Mouse (Mus musculus) urinary bladder, postnatal 36 days (tissue): ENCODE results near the gene Foxn3.

Experiments
- DNase-seq, 2 experiments: peaks; one replicate each; pipeline ENCODE4 v3.0.0; 2022; ENCODE audit warnings: low spot score in 2 of 2, mixed read lengths in 1 of 2

Foxn3 gene

GRCm38 (mm10) chr12:99332144-99332807 is 231.1 kb downstream of the Foxn3 start:
- DNase-seq = no peak

- no peak for DNase-seq
These were observed 231.9 kb downstream of the Foxn3 start for GRCm38 (mm10) chr12:99331341-99331947.

GRCm38 (mm10) chr12:99330822-99331285 is 232.5 kb downstream of the Foxn3 start:
- DNase-seq = peak in 1 of 2 experiments; percentile 43

GRCm38 (mm10) chr12:99329301-99330257 is 233.8 kb downstream of the Foxn3 start:
- no peak for DNase-seq

GRCm38 (mm10) chr12:99326157-99326556 is 237.2 kb downstream of the Foxn3 start:
- no peak for DNase-seq

GRCm38 (mm10) chr12:99321633-99322431 is 241.6 kb downstream of the Foxn3 start:
- DNase-seq = no peak

GRCm38 (mm10) chr12:99320966-99321496 is 242.4 kb downstream of the Foxn3 start:
- no peak for DNase-seq

- no peak for DNase-seq
These were observed 243.5 kb downstream of the Foxn3 start for GRCm38 (mm10) chr12:99319896-99320295.

GRCm38 (mm10) chr12:99319171-99319570 is 244.2 kb downstream of the Foxn3 start:
- DNase-seq = no peak

GRCm38 (mm10) chr12:99315931-99316330 is 247.5 kb downstream of the Foxn3 start:
- no peak for DNase-seq

GRCm38 (mm10) chr12:99314817-99315216 is 248.6 kb downstream of the Foxn3 start:
- no peak for DNase-seq

- no peak for DNase-seq
These were observed 252.1 kb downstream of the Foxn3 start for GRCm38 (mm10) chr12:99311303-99311702.

- no peak for DNase-seq
These were observed 253.4 kb downstream of the Foxn3 start for GRCm38 (mm10) chr12:99309937-99310336.

GRCm38 (mm10) chr12:99308541-99309089 is 254.8 kb downstream of the Foxn3 start:
- DNase-seq = no peak

GRCm38 (mm10) chr12:99306536-99307204 is 256.7 kb downstream of the Foxn3 start:
- DNase-seq = no peak

- no peak for DNase-seq
These were observed 257.4 kb downstream of the Foxn3 start for GRCm38 (mm10) chr12:99305784-99306535.

- DNase-seq = no peak
These were observed 258.1 kb downstream of the Foxn3 start for GRCm38 (mm10) chr12:99305324-99305723.

- DNase-seq = no peak
These were observed 259.3 kb downstream of the Foxn3 start for GRCm38 (mm10) chr12:99304056-99304455.

- DNase-seq = no peak
These were observed 259.8 kb downstream of the Foxn3 start for GRCm38 (mm10) chr12:99303581-99303980.

- no peak for DNase-seq
These were observed 263.5 kb downstream of the Foxn3 start for GRCm38 (mm10) chr12:99299900-99300299.
